Mouse (Mus musculus): ENCODE results near the gene Dclre1c.
A peak's percentile ranks its signal among the peaks of the same experiment; 100 is the strongest.
"Not testable (repeated sequence)": the region's sequence is repeated elsewhere in the genome, so short reads cannot be mapped to it uniquely, and the experiment has no call there.

Dclre1c gene

GRCm38 (mm10) chr2:3423841-3424578 lies at the start of gene Dclre1c:
Dclre1c (plus strand) TSS chr2:3424131.
- DNase-seq (ENCODE audit: low spot score), result peak; percentile 87

GRCm38 (mm10) chr2:3387105-3387860 lies 36.6 kb upstream of the Dclre1c start:
- no peak for DNase-seq (ENCODE audit: low spot score)

DNA sequence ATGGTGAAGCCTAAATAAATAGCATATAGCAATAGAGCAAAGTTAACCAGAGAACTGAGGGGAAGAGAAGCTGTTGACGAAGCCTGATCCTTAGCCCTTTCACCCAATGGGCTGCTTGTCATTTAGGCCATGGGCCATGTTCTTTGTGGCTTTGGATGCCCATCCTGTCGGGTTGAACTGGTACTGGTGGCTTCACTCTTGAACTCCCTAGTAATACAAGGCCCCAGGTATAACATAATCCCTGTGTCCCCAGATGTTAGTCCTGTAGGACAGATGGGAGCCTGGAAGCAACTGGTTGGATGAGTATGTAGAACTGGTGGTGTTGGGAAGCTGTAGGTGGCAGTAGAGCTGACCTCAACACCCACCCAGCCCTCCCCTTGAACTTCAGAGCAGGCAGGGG lies 32.0 kb upstream of the Dclre1c start:
- no peak for DNase-seq (ENCODE audit: low spot score)

- not testable (repeated sequence) for DNase-seq (ENCODE audit: low spot score)
Measured at GRCm38 (mm10) chr2:3397110-3397509, 26.8 kb upstream of the Dclre1c start, which contains the start of gene Olah. Olah (minus strand) TSS chr2:3397210.

GRCm38 (mm10) chr2:3405981-3406380 lies 17.9 kb upstream of the Dclre1c start:
- DNase-seq (ENCODE audit: low spot score), result no peak

GRCm38 (mm10) chr2:3407756-3408155 lies 16.2 kb upstream of the Dclre1c start:
- no peak for DNase-seq (ENCODE audit: low spot score)

- DNase-seq (ENCODE audit: low spot score), result peak; percentile 29
Measured at GRCm38 (mm10) chr2:3414241-3414640, 9.7 kb upstream of the Dclre1c start.

- no peak for DNase-seq (ENCODE audit: low spot score)
Measured at GRCm38 (mm10) chr2:3415676-3416075, 8.3 kb upstream of the Dclre1c start.

DNA sequence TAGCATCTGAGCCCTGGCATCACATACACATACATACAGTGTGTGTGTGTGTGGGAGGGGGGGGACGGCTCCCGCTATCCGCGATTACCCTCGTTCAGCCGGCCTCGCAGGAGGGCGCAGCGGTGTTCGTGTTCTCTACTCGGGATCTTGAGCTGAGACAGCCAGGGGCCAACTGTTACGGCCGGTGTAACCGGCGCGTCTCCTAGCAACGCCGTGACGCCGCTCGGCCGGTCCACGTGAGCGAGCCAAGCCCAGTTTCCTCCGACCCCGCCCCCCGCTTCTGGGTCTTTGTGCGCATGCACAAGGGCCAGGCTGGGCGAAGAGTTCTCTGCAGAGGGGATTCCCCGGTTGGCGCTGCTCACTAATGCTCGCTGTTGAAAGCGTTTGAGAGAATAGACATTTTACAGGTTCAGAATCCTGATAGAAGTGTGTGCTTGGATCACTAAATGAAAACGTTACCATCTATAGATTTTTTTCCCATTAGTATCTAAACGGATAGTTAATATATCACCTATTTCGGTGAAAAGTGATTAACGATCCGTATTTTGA lies 5.0 kb upstream of the Dclre1c start:
- DNase-seq (ENCODE audit: low spot score), result peak; percentile 88

DNA sequence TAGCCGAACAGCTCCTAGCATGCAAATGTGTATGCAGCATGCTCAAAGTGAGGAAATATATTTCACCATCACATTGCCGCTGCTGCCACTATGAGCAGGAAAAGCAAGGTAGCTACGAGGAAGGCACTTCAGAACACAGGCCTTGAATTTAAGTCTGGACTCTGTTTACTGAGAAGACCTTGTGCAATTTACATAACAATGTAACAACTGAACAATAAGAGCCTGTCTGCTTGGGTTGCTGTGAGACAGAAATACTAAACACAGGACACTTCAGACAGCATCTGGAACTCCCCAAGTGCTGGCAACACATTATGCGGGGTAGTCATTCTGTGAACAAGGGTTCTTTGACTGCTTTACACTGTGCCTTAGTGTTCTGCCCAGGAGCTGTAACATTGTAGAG lies 3.8 kb upstream of the Dclre1c start:
- no peak for DNase-seq (ENCODE audit: low spot score)

DNA sequence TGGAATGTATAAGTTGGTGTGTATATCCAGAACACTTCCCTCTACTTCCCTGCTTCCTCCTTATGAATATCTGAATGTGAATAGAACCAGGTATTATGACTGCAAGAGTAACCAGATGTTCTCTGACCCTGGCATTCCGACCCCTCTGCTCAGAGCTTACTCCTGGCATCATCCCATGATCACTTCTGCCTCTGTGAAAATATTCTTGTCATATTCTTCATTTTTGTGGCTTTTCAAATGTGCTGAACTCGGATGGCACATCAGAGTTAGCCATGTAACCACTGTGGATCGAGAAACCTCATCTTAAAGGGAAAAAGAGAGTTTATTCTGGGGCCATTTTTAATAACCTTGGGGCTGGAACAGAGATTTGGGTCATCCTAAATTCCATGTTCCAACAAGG lies 1.4 kb upstream of the Dclre1c start, which contains the start of gene Meig1:
TSS of gene Meig1 (minus strand) at position 101 of the 400 bp plus-strand sequence.
- no peak for DNase-seq (ENCODE audit: low spot score)

- DNase-seq (ENCODE audit: low spot score), result no peak
Measured at GRCm38 (mm10) chr2:3424579-3424910, 614 bp downstream of the Dclre1c start.

DNA sequence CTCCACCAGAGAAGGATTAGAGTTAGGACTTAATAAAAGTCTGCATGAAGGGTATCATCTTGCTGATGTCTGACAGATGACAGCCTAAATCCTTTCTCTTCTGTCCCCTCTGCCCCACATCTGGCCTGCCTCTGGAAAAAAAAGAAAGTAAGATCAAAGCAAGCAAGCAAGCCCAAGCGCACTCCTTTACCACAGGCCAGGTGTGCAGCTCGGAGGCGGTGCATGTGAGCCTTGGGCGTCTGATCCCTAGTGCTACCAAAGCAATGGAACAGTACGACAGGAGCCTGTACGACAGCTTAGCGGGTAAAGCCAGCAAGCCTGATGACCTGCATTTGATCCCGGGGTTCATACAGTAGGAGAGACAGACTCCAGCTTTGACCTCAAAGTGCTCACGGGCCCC lies 7.0 kb downstream of the Dclre1c start:
- no peak for DNase-seq (ENCODE audit: low spot score)

DNA sequence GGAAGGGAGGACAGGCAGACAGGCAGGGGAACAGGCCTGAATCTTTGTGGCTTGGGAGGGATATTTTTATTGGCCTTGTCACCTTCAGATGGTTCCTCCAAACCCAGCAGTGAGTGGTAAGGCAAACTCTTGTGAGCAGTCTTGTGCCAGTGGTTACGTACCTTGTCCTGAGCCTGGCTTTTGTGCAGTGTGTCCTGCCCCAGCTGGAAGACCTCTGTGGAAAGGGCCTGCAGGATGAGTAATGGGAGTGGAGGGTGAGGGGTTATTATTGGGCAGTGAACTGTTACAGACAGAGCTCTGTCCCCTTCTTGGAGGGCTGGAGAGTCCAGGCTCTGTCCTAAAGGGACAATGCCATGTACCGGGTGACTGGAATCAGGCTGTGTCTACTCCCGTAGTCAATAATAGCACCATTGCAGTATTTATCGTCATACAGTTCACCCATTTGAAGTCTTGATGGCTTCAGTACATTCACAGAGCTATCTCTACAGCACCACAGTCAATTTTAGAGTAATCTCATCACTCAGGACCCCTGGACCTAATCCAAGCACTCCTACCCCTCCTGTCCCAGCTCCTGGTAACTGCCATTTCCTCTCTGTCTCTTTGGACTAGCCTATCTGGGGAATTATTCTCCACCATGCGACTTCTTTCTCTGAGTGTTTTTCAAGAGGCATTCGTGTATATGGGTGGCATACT lies 11.6 kb downstream of the Dclre1c start:
- DNase-seq (ENCODE audit: low spot score), result no peak

- no peak for DNase-seq (ENCODE audit: low spot score)
Measured at GRCm38 (mm10) chr2:3437956-3438355, 14.0 kb downstream of the Dclre1c start.

DNA sequence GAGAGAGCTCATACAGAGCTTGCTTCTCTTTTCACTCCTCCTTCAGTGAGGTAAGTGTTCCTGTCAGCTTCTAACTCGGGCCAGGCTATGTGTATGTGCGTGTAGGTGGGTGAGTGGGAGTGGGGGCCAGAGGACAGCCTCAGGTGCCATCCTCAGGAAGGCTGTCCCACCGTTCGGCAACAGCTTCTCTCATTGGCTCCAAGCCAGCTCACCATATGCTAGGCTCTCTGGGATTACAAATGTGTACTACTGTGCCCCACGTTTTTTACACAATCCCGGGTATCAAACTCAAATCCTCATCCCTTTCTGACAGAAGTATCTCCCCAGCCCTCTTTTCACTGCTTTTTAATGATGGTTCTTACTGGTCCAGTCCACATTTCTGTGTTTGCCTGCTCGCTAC lies 20.3 kb downstream of the Dclre1c start:
- no peak for DNase-seq (ENCODE audit: low spot score)

GRCm38 (mm10) chr2:3445984-3446383 lies 22.1 kb downstream of the Dclre1c start:
- no peak for DNase-seq (ENCODE audit: low spot score)

GRCm38 (mm10) chr2:3449431-3449830 lies 25.5 kb downstream of the Dclre1c start:
- DNase-seq (ENCODE audit: low spot score), result no peak

DNA sequence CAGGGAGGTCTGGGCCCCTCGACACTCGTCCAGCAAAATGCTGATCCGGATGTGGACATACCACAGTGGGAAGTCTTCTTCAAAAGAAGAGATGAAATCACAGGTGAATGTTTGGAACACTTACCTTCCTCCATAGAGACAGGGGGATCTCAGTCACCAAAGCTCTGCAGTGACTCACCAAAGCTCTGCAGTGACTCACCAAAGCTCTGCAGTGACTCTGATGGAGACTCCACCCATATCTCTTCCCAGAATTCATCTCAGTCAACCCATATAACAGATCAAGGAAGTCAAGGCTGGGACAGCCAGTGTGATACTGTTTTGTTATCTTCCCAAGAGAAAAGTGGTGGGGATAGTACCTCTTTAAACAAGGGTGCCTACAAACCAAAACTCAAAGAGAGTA lies 29.2 kb downstream of the Dclre1c start:
- DNase-seq (ENCODE audit: low spot score), result no peak

DNA sequence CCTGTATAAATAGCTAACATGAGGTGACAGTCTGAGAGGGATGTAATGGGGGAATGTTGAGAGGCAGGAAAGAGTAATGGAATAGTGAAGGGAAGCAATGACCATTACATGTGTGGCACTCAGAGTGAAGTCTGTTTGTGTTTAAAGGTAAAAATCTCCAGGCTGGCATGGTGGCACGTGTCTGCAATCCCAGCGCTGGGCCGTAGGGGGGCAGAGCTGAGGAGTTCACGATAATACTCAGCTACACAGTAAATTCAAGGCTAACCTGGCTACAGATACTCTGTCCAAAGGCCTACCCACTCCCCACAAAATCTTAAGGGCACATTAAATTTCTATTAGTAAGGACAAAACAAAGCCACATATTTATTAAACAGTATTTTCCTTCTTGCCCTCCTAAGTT lies 32.7 kb downstream of the Dclre1c start:
- no peak for DNase-seq (ENCODE audit: low spot score)

- no peak for DNase-seq (ENCODE audit: low spot score)
Measured at GRCm38 (mm10) chr2:3473891-3474290, 50.0 kb downstream of the Dclre1c start.

DNA sequence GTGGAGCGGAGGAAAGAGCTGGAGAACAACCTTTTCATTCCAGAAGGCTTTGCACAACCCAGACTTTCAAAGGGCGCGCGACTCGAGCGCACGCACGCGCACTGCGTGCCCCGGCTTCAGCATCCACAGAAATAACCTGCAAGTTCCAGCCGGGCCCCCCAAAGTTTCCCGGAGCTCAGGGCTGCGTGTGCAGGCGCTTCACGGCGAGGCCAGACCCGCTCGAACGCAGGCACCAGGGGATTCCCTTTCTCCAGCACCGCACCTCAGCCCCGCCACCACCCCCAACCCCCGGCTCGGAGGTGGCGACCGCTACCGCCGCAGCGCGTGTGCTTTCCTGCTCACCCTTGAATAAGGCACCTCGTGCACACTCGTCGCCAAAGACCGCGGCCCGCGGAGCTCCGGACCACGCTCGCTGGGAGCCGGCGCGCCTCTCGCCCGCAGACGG lies 50.5 kb downstream of the Dclre1c start:
- no peak for DNase-seq (ENCODE audit: low spot score)

All from layer of hippocampus, adult 9-10 months (tissue).